Mouse (Mus musculus) ES-CJ7 (cell line): ENCODE data around the gene Aspa.
"Not testable (repeated sequence)": the region's sequence is repeated elsewhere in the genome, so short reads cannot be mapped to it uniquely, and the experiment has no call there.

Experiments
- DNase-seq: peaks from one replicate; pipeline ENCODE4 v3.0.0; 2011; ENCODE audit warnings: low read depth, low spot score

The Aspa gene

GRCm38 (mm10) chr11:73329442-73329841, at the start of gene Aspa, which contains the start of the genes Gm49340 and Spata22:
TSS of gene Aspa (minus strand) at chr11:73329596.
TSS of gene Gm49340 (plus strand) at chr11:73329741.
TSS of gene Spata22 (plus strand) at chr11:73329741.
- DNase-seq = peak; percentile 81

- no peak for DNase-seq
Observed at GRCm38 (mm10) chr11:73370946-73371345, 41.5 kb upstream of the Aspa start, which contains the start of gene Olfr376. TSS of gene Olfr376 (plus strand) at chr11:73371246.

DNA sequence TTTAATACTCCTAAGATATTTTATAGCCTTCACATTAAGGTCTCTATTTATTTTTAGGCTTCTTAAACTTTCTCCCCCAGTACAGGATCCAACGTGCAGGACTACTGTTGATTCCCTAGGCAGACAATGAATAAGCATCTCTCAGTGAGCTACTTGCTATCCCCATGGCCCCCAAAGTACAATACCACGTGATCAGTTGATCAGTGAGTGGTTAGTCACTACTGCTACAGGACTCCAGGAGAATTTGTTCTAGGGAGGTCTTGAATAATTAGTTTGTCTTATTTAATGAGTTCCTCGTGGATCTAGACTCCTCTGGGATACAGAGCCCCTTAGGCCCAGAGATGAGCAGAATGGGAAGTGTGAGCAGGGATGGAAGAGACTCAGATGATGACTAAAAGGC, 21.1 kb upstream of the Aspa start, which contains the start of gene Olfr20:
Gene Olfr20, plus strand, starts transcription at position 301 of the 400 bp plus-strand sequence.
- no peak for DNase-seq

GRCm38 (mm10) chr11:73336919-73337318, 7.5 kb upstream of the Aspa start:
- no peak for DNase-seq

DNA sequence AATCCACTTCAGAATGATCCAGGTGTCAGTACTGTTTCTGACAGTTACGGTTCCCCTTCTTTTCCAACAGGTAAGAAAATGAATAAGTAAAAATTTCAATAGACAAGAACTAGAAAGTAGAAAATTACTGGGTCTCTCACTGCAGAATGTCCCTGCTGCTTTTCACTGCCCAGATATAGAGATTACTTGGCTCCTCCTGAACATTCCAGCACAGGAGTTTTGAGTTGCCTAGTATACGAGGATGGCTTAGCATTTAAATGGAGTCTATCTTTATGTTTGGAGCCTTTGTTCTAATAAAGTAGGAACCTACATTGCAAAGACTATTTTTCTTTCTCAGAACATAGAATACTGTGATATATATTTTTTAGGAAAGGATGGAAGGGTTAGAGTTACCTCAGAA, 4.0 kb upstream of the Aspa start:
- DNase-seq = no peak

DNA sequence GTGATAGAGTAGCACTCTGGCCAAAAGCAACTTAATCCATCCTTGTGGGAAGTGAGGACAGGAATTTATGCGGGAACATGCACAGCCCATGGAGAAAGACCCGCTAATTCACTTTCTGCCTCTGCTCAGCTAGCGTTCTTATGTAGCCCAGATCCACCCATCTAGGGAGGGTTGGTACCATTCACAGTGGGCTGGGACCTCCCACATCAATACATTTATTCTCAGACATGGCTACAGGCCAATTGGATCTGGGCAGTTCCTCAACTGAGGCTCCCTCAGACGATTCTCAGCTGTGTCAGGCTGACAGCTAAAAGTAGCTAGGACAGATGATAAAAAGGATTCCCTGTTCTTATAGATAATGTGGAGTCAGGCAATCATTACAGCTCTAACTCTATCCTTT, 2.0 kb downstream of the Aspa start:
- DNase-seq = no peak

DNA sequence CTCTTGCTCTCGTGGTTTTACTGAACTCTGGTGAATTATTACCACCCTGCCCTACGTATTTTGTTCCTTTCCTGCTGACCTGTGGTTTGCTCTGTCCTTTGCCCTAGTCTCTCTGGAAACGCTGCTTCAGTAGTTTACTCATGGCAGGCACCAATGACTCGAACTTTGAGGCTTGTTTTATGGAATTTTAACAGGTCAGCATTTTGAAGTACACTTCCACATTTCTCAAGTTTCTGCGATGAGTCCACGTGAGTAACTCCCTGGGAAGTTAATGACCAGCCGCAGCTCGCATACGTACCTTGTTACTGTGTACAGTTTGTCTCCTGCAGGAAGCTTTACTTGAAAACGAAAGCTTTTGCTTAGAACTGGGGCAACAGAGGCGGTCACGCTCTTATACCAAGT, 2.9 kb downstream of the Aspa start:
- no peak for DNase-seq

- no peak for DNase-seq
Observed at GRCm38 (mm10) chr11:73323906-73324830, 5.2 kb downstream of the Aspa start.

- not testable (repeated sequence) for DNase-seq
Observed at GRCm38 (mm10) chr11:73321064-73321463, 8.3 kb downstream of the Aspa start.

GRCm38 (mm10) chr11:73318581-73318980, 10.8 kb downstream of the Aspa start:
- peak; percentile 85 for DNase-seq

DNA sequence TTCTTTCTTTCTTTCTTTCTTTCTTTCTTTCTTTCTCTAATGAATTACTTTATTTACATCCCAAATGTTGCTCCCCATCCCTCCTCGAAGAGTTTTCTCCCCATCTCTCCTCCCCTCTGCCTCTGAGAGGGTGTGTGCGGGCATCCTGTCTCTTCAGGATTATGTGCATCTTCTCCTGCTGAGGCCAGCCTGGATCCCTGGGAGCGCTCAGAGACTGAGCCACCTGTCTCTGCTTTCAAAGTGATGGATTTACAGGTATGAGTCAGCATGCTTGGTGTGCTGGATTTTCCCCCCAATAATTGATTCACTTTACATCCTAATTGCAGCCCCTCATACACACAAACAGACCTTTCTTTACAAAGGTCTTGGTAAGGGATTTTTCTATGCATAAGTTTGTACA, 13.4 kb downstream of the Aspa start:
- no peak for DNase-seq

GRCm38 (mm10) chr11:73303123-73303522, 26.3 kb downstream of the Aspa start:
- DNase-seq = no peak

DNA sequence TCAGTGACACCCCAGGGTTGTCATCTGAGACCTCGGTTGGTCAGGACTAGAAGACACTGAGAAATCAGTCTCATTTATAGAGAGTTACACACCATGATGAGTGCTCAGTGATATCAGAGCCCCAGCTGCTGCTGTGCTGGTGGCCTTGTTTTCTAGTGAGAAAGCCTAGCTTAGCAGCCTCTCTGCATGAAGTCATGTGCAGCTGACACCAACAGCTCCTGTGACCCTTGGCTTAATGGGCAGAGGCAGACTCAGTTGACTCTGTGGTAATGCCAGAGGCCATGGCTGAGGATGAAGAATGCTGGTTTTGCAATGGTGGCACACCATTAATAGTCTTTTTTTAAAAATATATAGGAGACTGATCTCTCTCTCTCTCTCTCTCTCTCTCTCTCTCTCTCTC, 39.8 kb downstream of the Aspa start:
- no peak for DNase-seq

- no peak for DNase-seq
Observed at GRCm38 (mm10) chr11:73284351-73284750, 45.0 kb downstream of the Aspa start.

DNA sequence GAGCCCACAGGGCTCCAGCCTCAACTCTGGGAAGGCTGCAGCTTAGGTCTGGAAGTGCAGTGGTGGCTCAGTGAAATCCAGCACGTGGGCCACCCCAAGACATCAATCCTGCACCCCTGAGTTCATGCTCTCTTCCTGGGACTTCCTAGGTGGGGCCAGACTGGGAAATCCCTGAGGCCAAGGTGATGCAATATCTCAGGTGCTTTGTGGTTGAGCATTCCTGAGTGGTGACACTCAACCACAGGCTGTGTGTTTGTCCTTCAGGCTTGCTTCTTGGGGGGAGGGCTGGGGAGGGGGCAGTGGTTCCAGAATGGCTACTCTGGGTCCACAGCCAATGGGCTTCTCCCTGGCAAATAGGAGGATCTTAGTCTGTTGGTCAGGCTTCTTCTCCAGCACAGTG, 45.5 kb downstream of the Aspa start:
- no peak for DNase-seq

GRCm38 (mm10) chr11:73283369-73283768, 46.0 kb downstream of the Aspa start:
- DNase-seq = no peak

- peak; percentile 90 for DNase-seq
Observed at GRCm38 (mm10) chr11:73281528-73282027, 47.8 kb downstream of the Aspa start.

- no peak for DNase-seq
Observed at GRCm38 (mm10) chr11:73280710-73281109, 48.7 kb downstream of the Aspa start.

GRCm38 (mm10) chr11:73274821-73275220, 54.6 kb downstream of the Aspa start:
- no peak for DNase-seq

GRCm38 (mm10) chr11:73267267-73267666, 62.1 kb downstream of the Aspa start, which contains the start of gene Trpv3:
TSS of gene Trpv3 (plus strand) at chr11:73267388.
- no peak for DNase-seq

GRCm38 (mm10) chr11:73261385-73261784, 68.0 kb downstream of the Aspa start:
- no peak for DNase-seq

- DNase-seq = no peak
Observed at GRCm38 (mm10) chr11:73260457-73260856, 68.9 kb downstream of the Aspa start.

GRCm38 (mm10) chr11:73258664-73259063, 70.7 kb downstream of the Aspa start:
- no peak for DNase-seq
